Mouse (Mus musculus): ENCODE data around the gene Sdk1. TPM values are rescaled to one million over a fixed set of nuclear protein-coding genes. Genes with fewer than 3 reads are reported as not detected.

Gene Sdk1
- total RNA-seq, 1 experiment from 2014 or later: not detected

DNA sequence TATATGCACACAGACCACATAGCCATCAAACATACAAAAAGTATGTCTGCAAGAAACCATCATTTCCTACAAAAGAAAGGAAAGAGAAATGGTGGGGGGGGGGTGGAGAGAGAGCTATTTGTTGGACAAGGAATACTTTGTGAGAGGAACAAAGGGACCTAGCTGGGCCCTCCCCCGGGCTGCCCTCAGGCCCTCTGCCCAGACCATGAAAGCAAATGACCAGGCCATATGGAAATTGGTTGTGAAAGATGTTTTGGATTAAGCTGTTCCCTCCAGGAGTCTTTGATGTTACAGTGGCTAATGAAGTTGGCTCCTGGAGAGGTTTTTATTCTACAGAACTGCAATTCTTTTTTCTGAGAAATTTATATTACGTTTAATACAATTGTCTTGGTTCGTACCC, 479.5 kb downstream of the Sdk1 start:
- ATAC-seq (replicated peaks; ENCODE audit: low read depth, poor library complexity, severe bottlenecking): no peak

DNA sequence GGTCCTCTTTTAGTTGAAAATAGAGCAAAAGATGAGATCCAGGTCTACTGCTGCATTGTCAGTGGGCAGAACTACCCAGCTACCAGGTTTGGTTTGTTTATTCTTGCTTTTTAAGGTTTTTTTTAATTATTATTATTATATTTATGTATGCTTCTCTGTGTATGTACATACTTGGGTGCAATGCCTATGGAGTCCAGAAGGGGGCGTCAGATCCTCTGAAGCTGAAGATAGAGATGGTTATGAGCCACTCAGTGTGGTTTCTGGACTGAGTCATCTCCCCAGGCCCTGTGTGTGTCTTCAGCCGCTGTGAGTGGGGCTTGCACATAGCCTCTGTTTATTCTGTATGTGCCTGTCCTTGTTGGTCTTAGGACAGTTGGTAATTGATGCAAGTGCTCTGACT, 486.7 kb downstream of the Sdk1 start:
- no peak for ATAC-seq (replicated peaks; ENCODE audit: low read depth, poor library complexity, severe bottlenecking)

DNA sequence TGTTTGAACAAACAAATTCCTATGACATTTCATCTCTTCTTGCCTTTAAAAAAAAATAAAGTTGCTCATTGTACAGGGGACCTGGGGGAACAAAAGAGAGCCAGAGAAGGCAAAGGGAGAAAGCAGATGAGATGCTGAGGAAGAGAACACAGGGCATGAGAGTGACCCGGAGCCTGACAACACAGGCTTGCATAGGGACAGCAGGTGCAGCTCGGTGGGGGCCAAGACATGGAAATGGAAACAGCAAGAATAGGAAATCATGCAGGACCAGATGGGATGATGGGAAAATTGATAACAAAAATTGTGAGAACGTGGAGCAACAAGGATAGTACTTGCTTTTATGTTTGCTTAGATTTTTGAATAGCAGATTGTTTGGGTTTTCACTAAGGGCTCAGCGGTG, 488.7 kb downstream of the Sdk1 start:
- no peak for ATAC-seq (replicated peaks; ENCODE audit: low read depth, poor library complexity, severe bottlenecking)

DNA sequence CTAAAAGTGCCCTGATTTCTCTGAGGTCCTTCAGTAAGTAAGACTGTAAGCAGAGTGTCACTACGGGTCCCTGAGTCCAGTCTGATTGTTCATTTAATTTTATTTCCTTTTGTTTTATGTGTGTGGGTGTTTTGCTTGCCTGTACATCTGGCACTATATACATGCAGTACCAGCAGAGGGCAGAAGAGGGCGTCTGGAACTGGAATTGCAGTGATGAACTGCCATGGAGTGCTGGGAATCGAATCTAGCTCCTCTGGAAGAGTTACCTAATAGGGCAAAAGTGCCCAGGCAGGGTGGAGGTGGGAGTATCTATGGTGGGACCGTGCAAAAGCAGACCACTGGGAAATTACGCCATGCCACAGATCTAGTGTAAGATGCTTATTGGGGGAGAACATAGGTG, 497.4 kb downstream of the Sdk1 start:
- ATAC-seq (replicated peaks; ENCODE audit: low read depth, poor library complexity, severe bottlenecking): no peak

DNA sequence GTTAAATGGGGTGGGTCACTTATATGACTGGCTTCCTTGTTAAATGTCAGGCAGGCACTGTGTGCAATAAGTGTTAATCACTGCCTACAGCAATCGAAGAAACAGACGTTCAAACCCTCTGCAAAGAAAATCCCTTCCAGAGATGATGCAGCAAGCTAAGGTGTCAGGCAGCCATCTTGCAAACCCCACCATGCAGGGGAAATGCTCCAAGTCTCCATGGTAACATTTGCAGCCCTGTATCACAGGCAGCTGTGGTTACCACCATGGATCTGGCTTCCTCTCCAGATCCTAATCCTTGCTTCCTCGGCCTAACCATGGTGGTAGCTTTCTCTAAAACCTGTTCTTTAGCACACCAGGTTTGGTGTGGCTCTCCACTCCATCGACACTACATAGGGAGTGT, 507.5 kb downstream of the Sdk1 start:
- ATAC-seq (replicated peaks; ENCODE audit: low read depth, poor library complexity, severe bottlenecking): no peak

DNA sequence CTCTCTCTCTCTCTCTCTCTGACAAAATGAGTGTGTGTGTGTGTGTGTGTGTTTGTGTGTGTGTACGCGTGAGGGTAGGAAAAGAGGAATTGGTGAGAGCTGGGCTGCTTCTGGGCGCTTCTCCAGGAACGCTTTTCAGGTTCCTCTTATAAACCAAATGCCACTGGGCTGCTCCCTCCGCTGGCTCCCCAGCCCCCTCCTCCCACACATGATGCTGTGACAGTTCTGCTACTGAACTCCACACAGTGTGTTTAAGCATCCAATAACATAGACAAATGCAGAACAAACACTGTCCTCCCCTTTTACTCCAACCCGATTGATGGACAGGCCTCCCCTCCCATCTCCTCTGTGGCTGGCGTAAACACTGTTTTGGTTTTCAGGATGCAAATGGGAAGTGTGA, 513.0 kb downstream of the Sdk1 start:
- ATAC-seq (replicated peaks; ENCODE audit: low read depth, poor library complexity, severe bottlenecking): peak; percentile 88

DNA sequence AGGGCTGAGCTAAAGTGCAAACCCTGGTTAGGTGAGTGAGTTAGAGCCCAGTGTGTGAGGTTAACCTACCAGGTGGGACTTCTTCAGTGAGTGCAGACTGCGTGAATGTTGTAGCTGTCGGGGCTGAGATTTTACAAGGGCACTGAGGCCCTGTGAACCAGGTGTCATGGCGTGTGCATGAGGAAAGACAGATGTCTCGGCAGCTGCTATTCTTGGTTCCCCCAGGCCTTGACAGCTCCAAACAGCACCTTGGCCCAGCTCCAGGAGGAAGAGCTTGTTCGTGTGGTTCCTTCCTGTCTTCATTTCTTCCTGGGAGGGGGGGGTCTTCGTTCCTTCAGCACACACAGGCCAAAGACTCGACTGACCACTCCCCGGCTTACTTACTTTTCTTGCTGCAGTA, 517.6 kb downstream of the Sdk1 start:
- ATAC-seq (replicated peaks; ENCODE audit: low read depth, poor library complexity, severe bottlenecking): peak; percentile 26

DNA sequence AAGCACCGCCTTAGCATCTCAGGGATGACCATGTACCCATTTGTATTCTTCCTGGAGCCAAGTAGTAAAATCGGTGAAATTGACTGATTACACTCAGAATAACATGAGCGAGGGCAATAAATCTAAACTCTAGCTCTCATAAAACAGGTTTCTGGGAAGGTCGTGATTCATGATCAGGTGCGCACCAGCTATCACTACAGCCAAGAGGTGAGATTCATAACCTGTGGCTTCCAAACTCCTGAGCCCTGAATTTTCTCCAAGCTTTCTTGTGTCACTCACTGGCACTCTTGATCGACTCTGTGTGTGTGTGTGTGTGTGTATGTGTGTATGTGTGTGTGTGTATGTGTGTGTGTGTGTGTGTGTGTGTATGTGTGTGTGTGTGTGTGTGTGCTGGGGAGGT, 522.8 kb downstream of the Sdk1 start:
- no peak for ATAC-seq (replicated peaks; ENCODE audit: low read depth, poor library complexity, severe bottlenecking)

DNA sequence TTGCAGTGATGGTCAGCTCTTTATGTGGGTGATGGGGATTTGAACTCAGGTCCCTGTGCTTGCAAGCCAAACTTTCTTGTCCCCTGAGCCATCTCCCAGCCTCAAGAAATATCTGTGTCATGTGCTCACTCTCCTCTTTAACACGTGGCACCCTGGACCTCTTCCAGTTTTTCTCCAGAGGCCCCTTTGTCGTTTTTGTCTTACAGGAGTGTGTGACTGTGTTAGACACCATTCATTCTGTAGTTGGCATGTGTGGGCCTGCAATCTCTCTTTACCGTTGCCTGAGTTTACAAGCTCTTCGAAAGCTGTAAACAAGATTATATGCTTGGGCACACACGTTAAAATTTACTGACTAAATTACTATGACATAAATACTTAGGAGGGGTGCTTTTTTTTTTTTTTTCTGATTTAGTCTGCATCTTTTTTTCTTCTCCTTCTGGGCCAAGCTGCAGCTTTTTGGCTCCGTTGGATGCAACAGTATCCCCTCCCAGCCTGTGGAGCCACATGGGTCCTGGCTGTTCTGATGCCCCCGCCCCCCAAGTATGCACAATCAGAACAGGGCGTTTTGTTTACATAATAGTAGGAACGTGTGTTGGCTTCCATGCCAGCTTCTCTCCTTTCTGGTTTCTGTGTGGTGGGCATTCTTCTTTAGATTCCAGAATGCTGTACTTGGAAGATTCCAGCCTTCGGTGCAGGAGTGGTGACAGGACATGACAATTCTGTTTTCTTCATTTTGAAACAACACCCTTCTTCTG, 527.6 kb downstream of the Sdk1 start:
- ATAC-seq (replicated peaks; ENCODE audit: low read depth, poor library complexity, severe bottlenecking): no peak

DNA sequence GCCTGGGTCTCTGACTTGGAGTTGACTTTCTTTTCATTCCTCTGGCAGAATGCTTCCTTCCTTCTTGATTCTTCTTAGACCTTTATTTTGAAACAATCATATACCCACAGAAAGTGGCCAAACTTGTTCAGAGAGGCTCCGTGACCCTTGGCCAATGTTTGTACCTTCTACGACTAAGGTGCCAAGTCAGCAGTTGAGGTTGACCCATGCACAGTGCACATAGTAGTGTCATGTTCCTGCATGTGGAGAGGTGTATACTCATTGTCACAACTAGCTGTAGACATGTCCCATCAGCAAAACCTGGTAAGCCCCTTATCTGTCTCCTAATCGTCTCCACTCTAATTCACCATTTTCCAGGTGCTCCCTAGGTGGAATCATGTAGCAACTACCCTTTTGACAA, 530.2 kb downstream of the Sdk1 start:
- no peak for ATAC-seq (replicated peaks; ENCODE audit: low read depth, poor library complexity, severe bottlenecking)

DNA sequence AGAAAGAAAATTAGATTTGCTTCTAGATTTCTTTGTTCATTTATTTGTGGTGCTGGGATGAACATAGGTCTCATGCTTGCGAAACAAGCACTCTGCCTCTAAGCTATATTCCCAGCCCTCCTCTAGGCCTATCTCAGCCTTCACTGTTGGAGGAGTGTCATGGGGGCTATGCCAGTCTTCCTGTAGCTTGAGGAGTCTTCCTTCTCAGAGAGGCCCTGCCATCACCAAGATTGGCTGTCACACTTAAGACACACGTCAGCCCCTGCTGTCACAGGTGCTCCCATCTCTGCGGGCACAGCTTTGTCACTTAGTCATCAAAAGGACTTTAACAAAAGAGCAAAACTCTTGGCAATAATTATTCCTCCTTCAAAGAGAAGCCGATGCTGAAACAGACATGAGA, 536.9 kb downstream of the Sdk1 start:
- ATAC-seq (replicated peaks; ENCODE audit: low read depth, poor library complexity, severe bottlenecking): no peak

DNA sequence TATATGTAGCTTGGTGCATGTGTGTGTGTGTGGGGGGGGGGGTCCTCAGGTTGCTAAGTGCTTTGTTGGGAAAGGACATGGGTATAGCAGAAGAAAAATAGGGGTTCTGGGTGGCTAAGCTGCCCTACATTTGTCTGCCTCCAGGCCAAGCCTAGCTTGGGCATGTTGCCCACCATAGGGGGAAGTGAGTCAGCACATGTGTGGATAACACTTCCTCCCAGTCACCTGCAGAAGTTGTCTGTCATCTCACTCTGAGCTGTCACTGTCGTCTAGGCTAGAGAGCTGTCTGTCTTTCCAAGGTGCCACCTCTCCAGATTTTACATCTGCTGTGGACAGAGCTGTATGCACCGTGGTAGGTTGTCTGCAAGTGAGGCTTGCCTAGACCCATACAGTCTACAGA, 539.9 kb downstream of the Sdk1 start:
- peak; percentile 88 for ATAC-seq (replicated peaks; ENCODE audit: low read depth, poor library complexity, severe bottlenecking)

DNA sequence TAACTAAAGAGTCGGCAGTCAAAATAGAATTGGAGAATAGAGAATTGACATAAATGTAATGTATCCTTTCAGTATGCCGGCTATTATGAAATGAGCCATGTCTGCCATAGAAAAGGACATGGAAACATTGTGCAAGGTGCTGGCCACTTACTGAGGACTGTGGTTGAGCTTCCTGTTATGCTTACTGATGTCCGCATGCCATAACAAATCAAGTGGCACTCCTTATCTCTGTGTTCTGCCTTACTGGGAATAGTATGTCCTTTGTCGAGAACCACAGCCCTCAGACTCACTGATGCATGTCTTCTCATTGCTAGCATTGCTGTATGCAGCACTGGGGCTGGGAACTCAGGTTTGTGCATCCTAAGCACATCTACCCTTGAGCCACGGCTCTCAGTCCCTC, 541.0 kb downstream of the Sdk1 start:
- ATAC-seq (replicated peaks; ENCODE audit: low read depth, poor library complexity, severe bottlenecking): peak; percentile 37; the same call in 1 of the 2 replicates

DNA sequence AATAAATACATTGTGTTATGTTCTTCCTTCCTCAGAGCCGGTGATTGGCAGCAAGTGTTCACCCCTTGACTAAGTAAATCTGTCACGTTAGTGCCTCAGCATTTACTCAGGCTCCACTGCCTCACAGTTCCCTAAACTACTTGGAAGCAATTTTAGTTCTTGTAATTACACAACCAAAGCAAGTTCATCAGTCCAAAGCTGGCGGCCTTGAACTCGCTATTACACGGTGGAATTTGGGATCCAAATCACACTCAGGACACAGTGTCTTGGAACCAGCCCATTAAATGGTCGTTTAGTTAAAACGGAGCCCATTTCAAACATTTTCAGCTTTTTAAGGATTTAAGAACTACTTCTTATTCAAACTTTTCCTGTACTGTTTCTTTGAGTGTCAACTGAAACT, 542.2 kb downstream of the Sdk1 start:
- ATAC-seq (replicated peaks; ENCODE audit: low read depth, poor library complexity, severe bottlenecking): no peak

DNA sequence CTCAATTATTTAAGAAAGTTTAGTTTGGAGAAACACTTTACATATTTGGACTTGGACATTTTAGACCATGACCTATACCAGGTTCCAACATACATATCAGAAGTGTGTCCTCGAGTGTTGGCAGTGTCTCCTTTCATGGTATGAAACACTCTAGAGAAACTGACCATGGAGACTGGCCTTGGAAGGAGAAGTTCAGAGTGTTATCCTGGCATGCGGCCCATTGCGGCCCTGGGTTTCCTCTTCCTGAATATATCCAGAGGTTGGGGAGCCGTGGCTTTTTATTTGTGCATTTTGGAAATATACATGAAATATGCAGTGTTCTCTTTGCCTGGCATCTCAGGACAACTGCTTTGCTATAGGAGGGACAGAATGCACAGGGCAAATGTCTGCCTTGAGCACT, 552.6 kb downstream of the Sdk1 start:
- ATAC-seq (replicated peaks; ENCODE audit: low read depth, poor library complexity, severe bottlenecking): no peak

DNA sequence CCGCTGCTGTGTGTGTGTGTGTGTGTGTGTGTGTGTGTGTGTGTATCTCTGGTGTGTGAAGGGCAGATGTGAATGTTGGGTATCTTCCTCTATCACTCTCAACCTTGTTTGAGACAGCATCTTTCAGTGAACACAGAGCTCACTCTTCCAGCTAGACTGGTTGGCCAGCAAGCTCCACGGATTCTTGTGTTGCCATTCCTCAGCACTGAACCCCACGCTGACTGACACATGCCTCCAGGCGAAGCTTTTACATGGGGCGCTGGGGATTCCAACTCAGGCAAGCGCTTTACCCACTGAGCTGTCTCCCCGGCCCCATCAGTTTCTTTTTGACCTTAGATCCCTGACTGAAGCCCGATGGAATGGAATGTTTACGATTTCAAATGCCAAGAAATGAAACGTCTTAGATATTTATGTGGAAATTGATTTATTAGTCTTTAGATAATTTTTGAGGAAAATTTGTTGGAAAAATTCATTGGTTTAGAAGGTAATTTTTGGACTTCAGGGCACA, 582.6 kb downstream of the Sdk1 start:
- no peak for ATAC-seq (replicated peaks; ENCODE audit: low read depth, poor library complexity, severe bottlenecking)

DNA sequence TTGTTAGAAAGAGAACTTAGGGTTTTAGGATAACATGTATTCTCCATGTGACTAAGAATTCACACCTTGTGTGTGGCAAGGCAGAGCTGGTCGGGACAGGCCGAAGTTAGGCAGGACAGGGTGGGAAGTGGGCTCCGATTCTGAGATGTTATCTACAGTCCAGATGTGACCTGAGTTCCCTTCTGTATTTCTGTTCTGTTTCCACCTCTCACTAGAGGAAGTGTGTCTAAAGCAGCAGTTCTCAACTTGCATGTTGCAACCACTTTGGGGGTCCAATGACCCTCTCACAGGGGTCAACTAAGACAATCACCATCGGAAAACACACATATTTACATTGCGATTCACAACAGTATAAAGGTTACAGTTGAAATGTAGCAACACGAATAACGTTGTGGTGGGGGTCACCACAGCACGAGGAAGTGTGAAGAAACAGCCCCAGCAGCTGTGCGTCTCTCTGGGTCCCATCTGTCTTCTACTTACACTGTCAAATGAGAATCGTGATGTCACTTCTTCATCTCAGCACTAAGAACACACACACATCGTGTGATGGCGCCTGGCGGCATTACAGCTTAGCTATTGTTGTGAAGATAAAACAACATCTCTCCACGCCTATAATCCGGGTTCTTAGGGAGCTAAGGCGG, 583.6 kb downstream of the Sdk1 start:
- peak; percentile 78 for ATAC-seq (replicated peaks; ENCODE audit: low read depth, poor library complexity, severe bottlenecking)

DNA sequence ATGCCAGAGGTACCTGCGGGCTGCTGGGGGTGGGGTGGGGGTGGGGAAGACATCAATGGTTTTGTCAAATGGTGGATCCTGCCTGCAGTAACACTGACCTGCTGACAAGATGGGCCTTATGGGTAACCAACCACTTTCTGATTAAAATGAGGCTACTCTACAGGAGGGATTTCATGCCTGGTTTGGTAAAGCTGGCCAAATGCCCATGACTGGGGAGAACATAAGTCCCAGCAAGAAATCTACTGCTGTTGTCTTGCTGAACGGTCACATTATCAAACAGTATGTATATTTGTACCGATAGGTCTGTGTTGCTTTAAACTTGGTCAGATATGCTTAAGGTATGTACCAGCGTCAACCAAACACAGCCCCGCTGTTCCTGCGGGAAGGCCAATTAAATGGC, 594.3 kb downstream of the Sdk1 start:
- no peak for ATAC-seq (replicated peaks; ENCODE audit: low read depth, poor library complexity, severe bottlenecking)

DNA sequence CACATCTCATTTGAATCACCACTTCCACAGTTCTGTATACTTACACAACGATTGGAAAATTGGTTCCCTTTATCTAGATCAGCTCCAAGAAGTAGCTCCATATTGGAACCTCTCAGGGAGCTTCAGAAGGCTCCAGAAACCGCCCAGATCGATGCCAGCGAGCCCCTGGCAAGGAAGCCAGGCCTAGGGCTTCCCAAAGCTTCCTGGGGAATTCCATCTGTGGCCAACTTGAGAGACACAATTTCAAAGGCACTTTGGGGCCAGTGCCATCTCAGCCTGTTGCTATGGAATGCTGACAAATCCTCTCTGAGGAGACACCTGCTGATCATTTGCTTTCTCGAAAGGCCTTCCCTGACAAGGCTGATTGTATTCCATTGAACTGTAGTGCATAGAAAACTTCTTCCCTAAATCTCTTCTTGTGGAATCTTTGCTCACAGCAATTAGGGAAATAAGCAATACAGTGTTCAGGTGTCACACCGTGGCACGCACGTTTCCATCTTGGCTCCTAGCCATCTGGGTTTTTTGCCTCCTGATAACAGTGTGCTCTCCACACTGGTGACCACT, 595.7 kb downstream of the Sdk1 start:
- no peak for ATAC-seq (replicated peaks; ENCODE audit: low read depth, poor library complexity, severe bottlenecking)

DNA sequence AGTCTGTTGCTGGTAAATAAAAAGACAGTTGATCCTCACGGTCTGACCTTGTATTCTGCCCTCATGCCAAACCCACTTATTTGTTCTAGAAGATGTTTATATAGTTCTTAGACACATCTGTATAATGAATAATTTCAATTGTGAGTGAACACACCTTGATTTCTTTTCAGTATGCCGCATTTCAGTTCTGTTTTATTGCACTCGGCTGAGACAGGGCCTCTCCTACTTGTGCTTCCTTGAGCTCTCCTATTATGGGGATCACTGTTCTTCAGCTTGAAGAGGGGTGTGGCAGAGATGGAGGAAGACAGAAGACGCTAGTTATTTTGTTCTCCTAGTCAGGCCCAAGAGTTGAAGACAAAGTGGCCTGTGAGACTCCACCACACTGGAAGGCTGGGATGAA, 603.4 kb downstream of the Sdk1 start:
- no peak for ATAC-seq (replicated peaks; ENCODE audit: low read depth, poor library complexity, severe bottlenecking)

DNA sequence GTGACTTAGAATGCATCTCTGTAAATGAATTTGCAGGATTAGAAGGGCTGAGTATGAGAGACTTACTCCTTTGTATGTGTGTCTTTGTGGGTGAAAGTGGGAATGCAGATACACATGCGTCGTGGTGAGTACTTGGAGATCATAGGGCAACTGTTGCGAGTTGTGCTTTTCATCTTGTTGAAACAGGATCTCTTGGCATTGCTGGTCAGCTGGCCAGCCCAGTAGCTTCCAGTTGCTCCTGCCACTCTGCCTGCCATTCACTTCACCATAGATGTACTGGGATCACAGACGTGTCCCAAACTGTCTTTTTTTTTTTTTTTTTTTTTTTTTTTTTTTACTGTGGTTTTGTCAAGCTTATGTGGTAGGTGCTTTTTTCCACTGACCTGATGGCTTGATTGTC, 606.4 kb downstream of the Sdk1 start:
- ATAC-seq (replicated peaks; ENCODE audit: low read depth, poor library complexity, severe bottlenecking): no peak

DNA sequence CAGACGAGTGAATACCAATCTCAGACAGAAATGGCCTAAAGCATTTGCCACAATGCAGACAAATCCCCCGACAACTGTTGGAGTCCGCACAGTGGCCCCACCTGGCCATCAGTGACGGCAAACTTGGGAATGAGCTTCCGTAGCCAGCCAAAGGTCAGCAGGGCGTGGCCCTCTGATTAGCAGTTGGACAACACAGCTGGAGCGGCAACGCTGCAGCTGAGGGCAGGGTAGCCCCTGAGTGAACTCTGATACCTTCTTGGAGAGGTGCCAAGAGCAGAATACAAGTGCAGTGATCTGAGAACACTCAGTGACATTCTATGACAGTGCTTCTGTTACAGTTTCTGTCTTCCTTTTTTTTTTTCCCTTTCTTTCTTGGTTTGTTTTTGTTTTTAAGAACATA, 610.9 kb downstream of the Sdk1 start:
- no peak for ATAC-seq (replicated peaks; ENCODE audit: low read depth, poor library complexity, severe bottlenecking)
